Mouse (Mus musculus) embryonic facial prominence, embryonic 14.5 days (tissue): Measurements from ENCODE around the gene Zc3h18. TPM values are rescaled to one million over a fixed set of nuclear protein-coding genes. Genes with fewer than 3 reads are reported as not detected.

ENCODE experiments used
- ATAC-seq: fragments of 200-750 bp; cut with Nextera tagmentation; 2 replicates; pipeline ENCODE4 v1.8.0; 2017; ENCODE audit warnings: low read depth, moderate number of reproducible peaks, moderate TSS enrichment
- DNase-seq: peaks from one replicate; pipeline ENCODE4 v3.0.0-alpha.2; 2015; ENCODE audit warnings: low spot score
- H3K27ac ChIP-seq: fragments of 300-500 bp; sonication (generic); replicated peaks from 2 replicates; pipeline ENCODE4 v1.5.1; 2014; ENCODE audit warnings: low read depth, mild to moderate bottlenecking, low read length, moderate library complexity
- H3K27me3 ChIP-seq: fragments of 300-500 bp; sonication (generic); replicated peaks from 2 replicates; pipeline ENCODE4 v1.6.1; 2014; ENCODE audit warnings: low read length; ENCODE audit not compliant: control insufficient read depth, insufficient read depth
- H3K36me3 ChIP-seq: fragments of 300-500 bp; sonication (generic); 2 replicates; pipeline ENCODE4 v1.6.1; 2014; ENCODE audit warnings: low read length, mixed read lengths; ENCODE audit not compliant: control insufficient read depth, insufficient read depth
- H3K4me1 ChIP-seq: fragments of 300-500 bp; sonication (generic); 2 replicates; pipeline ENCODE4 v1.6.1; 2014; ENCODE audit warnings: antibody characterized with exemption, low read length; ENCODE audit not compliant: control insufficient read depth, insufficient read depth
- H3K4me2 ChIP-seq: fragments of 300-500 bp; sonication (generic); 2 replicates; pipeline ENCODE4 v1.6.1; 2014; ENCODE audit warnings: low read depth, mild to moderate bottlenecking, low read length, moderate library complexity, mixed read lengths
- H3K4me3 ChIP-seq: fragments of 300-500 bp; sonication (generic); 2 replicates; pipeline ENCODE4 v1.5.1; 2014; ENCODE audit warnings: low read depth, mild to moderate bottlenecking, low read length
- H3K9ac ChIP-seq: fragments of 300-500 bp; sonication (generic); 2 replicates; pipeline ENCODE4 v1.6.1; 2014; ENCODE audit warnings: low read depth, mild to moderate bottlenecking, low read length, moderate library complexity, mixed read lengths
- H3K9me3 ChIP-seq: fragments of 300-500 bp; sonication (generic); 2 replicates; pipeline ENCODE4 v1.6.1; 2016; ENCODE audit warnings: low read length; ENCODE audit not compliant: control insufficient read depth
- WGBS: fragments of 180-500 bp; shearing (Covaris S2); extraction: QIAGEN DNeasy Blood & Tissue Kit; methylation state at CpG from one replicate; pipeline ENCODE4 v1.1.7; 2014; 5-methylcytosine and 5-hydroxymethylcytosine counted together
- polyA plus RNA-seq: library from polyadenylated mRNA; unstranded; fragments of >200 nt; fragmentation: Nextera tagmentation; extraction: Ambion mirVana; gene quantifications from 2 replicates; pipeline ENCODE4 v1.2.1, GENCODE M21; 2014

Zc3h18 gene
- polyA plus RNA-seq, 1 experiment from 2014 or later = 30.9 TPM

- no peak overlapping the region for H3K4me3 ChIP-seq
- no peak for DNase-seq
- no peaks in the 10 kb centered on the region for H3K4me1 ChIP-seq
- no peak overlapping the region for H3K4me2 ChIP-seq
- WGBS = 66% methylated on average over 10 of the region's 10 CpGs
- no peaks in the 10 kb centered on the region for H3K36me3 ChIP-seq
- no peak overlapping the region for H3K9ac ChIP-seq
- no peak overlapping the region for H3K27ac ChIP-seq
- no peaks in the 10 kb centered on the region for H3K9me3 ChIP-seq
- ATAC-seq = no peak
- no peaks in the 10 kb centered on the region for H3K27me3 ChIP-seq
These were observed 7.9 kb upstream of the Zc3h18 start for GRCm38 (mm10) chr8:122368494-122368893.

DNA sequence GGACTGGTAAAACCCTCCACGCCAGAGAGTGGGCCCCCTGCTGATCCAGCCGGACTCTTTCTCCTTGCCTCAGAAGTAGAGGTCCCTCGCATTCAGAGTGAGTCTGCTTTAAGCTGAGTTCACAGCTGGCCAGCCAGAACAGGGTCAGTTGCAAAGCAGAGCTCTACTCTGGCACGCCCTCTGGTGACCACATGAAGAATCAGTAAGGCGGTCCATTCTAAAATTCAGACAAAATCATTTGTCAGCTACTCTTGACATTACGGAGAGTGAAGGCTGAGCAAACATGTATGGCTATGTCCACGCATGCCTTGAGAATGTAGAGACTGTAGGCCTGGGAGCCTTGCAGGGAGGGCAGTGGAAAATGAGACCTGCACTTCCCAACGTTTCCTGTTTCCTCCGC, 6.7 kb upstream of the Zc3h18 start:
- DNase-seq (peak; percentile 77), ATAC-seq (peak; percentile 77; the same call in 1 of the 2 replicates)
- H3K4me2 ChIP-seq = no peak overlapping the region
- WGBS = 8% methylated on average over 9 of the region's 9 CpGs
- no peaks in the 10 kb centered on the region for H3K36me3 ChIP-seq
- H3K27me3 ChIP-seq = no peaks in the 10 kb centered on the region
- H3K4me3 ChIP-seq = no peak overlapping the region
- no peaks in the 10 kb centered on the region for H3K9me3 ChIP-seq
- H3K9ac ChIP-seq = no peak overlapping the region
- H3K4me1 ChIP-seq = no peaks in the 10 kb centered on the region
- H3K27ac ChIP-seq = no peak overlapping the region

DNA sequence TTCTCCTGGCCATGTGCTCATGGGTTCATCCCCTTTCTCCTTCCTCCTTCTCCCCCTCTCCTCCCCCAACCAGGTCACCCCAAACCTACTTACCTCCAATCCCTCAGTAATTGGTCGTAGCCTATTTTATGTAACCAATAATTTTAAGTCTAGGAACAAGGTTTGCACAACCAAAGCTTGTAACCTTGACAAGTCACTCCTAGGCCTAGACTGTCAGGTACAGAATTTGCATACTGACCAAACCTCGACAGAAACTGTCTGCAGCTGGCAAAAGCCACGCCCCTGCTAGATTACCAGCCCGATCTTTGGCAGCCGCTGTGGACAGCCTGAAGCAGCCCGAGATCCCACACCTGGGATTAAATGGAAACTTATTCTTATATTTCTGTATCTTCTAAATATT, 4.7 kb upstream of the Zc3h18 start:
- peaks cover 6% of the 10 kb centered on the region; the same call in 1 of the 2 replicates for H3K4me1 ChIP-seq
- DNase-seq (no peak), ATAC-seq (no peak)
- H3K4me2 ChIP-seq = no peak overlapping the region
- H3K27me3 ChIP-seq = no peaks in the 10 kb centered on the region
- no peak overlapping the region for H3K27ac ChIP-seq
- H3K36me3 ChIP-seq = no peaks in the 10 kb centered on the region
- no peaks in the 10 kb centered on the region for H3K9me3 ChIP-seq
- H3K4me3 ChIP-seq = no peak overlapping the region
- no peak overlapping the region for H3K9ac ChIP-seq
- WGBS = 73% methylated on average over 6 of the region's 6 CpGs

DNA sequence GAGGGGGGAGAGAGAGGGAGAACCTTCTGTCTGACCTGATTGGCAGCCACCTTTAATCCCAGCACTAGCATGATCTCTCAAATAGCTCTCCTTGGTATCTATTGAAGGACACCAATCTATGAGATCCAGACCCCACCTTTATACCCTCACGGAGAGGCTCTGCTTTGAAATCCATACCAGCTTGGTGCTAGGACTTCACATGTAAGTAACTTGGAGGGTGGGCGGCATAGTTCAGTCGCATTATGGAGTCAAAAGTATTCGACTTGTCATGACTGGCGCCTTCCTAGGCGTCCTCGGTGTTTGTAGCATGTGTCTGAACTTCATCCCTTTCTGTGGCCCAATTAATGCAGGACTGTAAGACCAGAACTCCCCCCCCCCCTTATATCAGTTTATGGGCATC, 1.1 kb upstream of the Zc3h18 start:
- Histone ChIP-seq H3K27me3 (no peaks in the 10 kb centered on the region), H3K4me2 (peak overlapping the region; percentile 81), H3K4me3 (no peak overlapping the region), H3K36me3 (peaks cover 13% of the 10 kb centered on the region; the same call in 1 of the 2 replicates), H3K27ac (no peak overlapping the region), H3K9me3 (no peaks in the 10 kb centered on the region), H3K4me1 (peaks cover 17% of the 10 kb centered on the region), H3K9ac (no peak overlapping the region; the same call in 1 of the 2 replicates)
- no peak for ATAC-seq
- 88% methylated on average over 7 of the region's 7 CpGs for WGBS
- DNase-seq = no peak

GRCm38 (mm10) chr8:122375751-122376364, 551 bp upstream of the Zc3h18 start:
- H3K9me3 ChIP-seq = no peaks in the 10 kb centered on the region
- H3K27me3 ChIP-seq = no peaks in the 10 kb centered on the region
- peak overlapping the region; percentile 81 for H3K4me2 ChIP-seq
- H3K27ac ChIP-seq = peak overlapping the region; percentile 96; the same call in 1 of the 2 replicates
- ATAC-seq (peak; percentile 5), DNase-seq (no peak)
- H3K36me3 ChIP-seq = peaks cover 13% of the 10 kb centered on the region; the same call in 1 of the 2 replicates
- peaks cover 17% of the 10 kb centered on the region for H3K4me1 ChIP-seq
- 22% methylated on average over 13 of the region's 13 CpGs for WGBS
- peak overlapping the region; percentile 82 for H3K4me3 ChIP-seq
- H3K9ac ChIP-seq = peak overlapping the region; percentile 90

DNA sequence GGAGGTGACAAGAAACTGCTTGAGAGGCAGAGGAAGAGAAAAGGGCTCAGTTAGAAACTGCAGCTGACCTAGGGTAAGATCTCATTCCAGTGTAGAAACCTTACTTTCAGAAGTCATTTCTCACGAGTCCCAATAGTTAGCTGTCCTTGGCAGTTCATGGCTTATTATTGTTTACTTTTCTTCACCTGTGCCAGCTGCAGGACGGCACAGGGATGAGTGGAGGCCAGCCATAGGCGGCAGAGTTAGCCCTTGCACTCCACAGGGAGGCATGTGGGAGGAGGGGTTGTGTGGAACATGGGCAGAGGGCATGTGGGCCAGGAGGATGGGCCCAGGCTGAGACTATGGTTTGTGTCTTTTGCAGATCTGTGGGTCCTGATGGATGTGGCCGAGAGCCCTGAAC, 6.6 kb downstream of the Zc3h18 start:
- Histone ChIP-seq H3K9me3 (no peaks in the 10 kb centered on the region), H3K27me3 (no peaks in the 10 kb centered on the region), H3K27ac (no peak overlapping the region), H3K4me3 (no peak overlapping the region), H3K4me2 (no peak overlapping the region), H3K36me3 (peaks cover 69% of the 10 kb centered on the region), H3K9ac (no peak overlapping the region), H3K4me1 (peaks cover 3% of the 10 kb centered on the region)
- ATAC-seq (no peak), DNase-seq (no peak)
- WGBS = 82% methylated on average over 4 of the region's 4 CpGs

- no peaks in the 10 kb centered on the region for H3K9me3 ChIP-seq
- peaks cover 89% of the 10 kb centered on the region for H3K36me3 ChIP-seq
- H3K4me2 ChIP-seq = no peak overlapping the region
- DNase-seq (no peak), ATAC-seq (no peak)
- H3K27me3 ChIP-seq = no peaks in the 10 kb centered on the region
- no peaks in the 10 kb centered on the region for H3K4me1 ChIP-seq
- H3K9ac ChIP-seq = no peak overlapping the region
- no peak overlapping the region for H3K27ac ChIP-seq
- WGBS = 78% methylated on average over 3 of the region's 3 CpGs
- no peak overlapping the region for H3K4me3 ChIP-seq
These were observed 12.9 kb downstream of the Zc3h18 start for GRCm38 (mm10) chr8:122389357-122389756.

DNA sequence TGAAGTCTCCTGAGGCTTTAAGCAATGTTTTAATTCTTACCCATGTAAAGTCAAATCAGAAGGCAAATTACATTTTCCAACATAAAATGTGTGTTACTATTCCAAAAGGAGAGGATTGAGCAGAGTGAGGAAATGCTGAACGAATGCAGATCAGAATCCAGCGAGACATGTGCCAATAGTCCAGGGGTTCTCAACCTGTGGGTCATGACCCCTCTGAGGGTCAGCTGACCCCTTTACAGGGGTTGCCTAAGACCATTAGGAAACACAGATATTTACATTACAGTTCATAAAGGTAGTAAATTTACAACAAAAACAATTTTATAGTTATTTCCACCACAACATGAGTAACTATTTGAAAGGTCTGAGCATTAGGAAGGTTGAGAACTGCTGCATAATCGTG, 14.3 kb downstream of the Zc3h18 start:
- whole genome bisulfite sequencing = 81% methylated on average over 3 of the region's 3 CpGs
- no peak overlapping the region for H3K27ac ChIP-seq
- no peak overlapping the region for H3K4me2 ChIP-seq
- ATAC-seq (no peak), DNase-seq (no peak)
- H3K36me3 ChIP-seq = peaks cover 89% of the 10 kb centered on the region
- H3K4me1 ChIP-seq = no peaks in the 10 kb centered on the region
- no peak overlapping the region for H3K4me3 ChIP-seq
- H3K9ac ChIP-seq = no peak overlapping the region
- H3K9me3 ChIP-seq = no peaks in the 10 kb centered on the region
- H3K27me3 ChIP-seq = no peaks in the 10 kb centered on the region

- Histone ChIP-seq H3K4me3 (no peak overlapping the region), H3K36me3 (peaks cover 84% of the 10 kb centered on the region), H3K27ac (no peak overlapping the region), H3K4me2 (no peak overlapping the region), H3K9me3 (no peaks in the 10 kb centered on the region), H3K4me1 (no peaks in the 10 kb centered on the region), H3K9ac (no peak overlapping the region), H3K27me3 (no peaks in the 10 kb centered on the region)
- DNase-seq (no peak), ATAC-seq (no peak)
These were observed 17.3 kb downstream of the Zc3h18 start for GRCm38 (mm10) chr8:122393717-122394116.
